Mouse (Mus musculus) thymus, postnatal 0 days (tissue): ENCODE measurements around the gene Usp39. TPM values are rescaled to one million over a fixed set of nuclear protein-coding genes. Genes with fewer than 3 reads are reported as not detected.

ENCODE experiments used
- DNase-seq: peaks from one replicate; pipeline ENCODE4 v3.0.0-alpha.2; 2015; ENCODE audit warnings: low spot score
- polyA plus RNA-seq: library from polyadenylated mRNA; unstranded; fragments of >200 nt; fragmentation: Nextera tagmentation; extraction: Ambion mirVana; gene quantifications from 2 replicates; pipeline ENCODE4 v1.2.1, GENCODE M21; 2015

The Usp39 gene
- polyA plus RNA-seq, 1 experiment from 2014 or later, result 51.1 TPM

- no peak for DNase-seq
Measured at GRCm38 (mm10) chr6:72352636-72353405, 7.8 kb upstream of the Usp39 start.

- no peak for DNase-seq
Measured at GRCm38 (mm10) chr6:72350214-72350613, 5.2 kb upstream of the Usp39 start.

- DNase-seq, result no peak
Measured at GRCm38 (mm10) chr6:72348411-72348810, 3.4 kb upstream of the Usp39 start.

- peak; percentile 76 for DNase-seq
Measured at GRCm38 (mm10) chr6:72347166-72347941, 2.4 kb upstream of the Usp39 start, which contains the start of gene 0610030E20Rik. Gene 0610030E20Rik (plus strand): TSS chr6:72347317.

GRCm38 (mm10) chr6:72346261-72346660, 1.3 kb upstream of the Usp39 start:
- no peak for DNase-seq

GRCm38 (mm10) chr6:72345633-72346032, 649 bp upstream of the Usp39 start:
- DNase-seq, result no peak

- DNase-seq, result no peak
Measured at GRCm38 (mm10) chr6:72344396-72345073, 449 bp downstream of the Usp39 start.

- DNase-seq, result no peak
Measured at GRCm38 (mm10) chr6:72340481-72340880, 4.5 kb downstream of the Usp39 start.

- DNase-seq, result no peak
Measured at GRCm38 (mm10) chr6:72333111-72333510, 11.9 kb downstream of the Usp39 start.

GRCm38 (mm10) chr6:72330133-72330532, 14.9 kb downstream of the Usp39 start:
- no peak for DNase-seq

GRCm38 (mm10) chr6:72329019-72329418, 16.0 kb downstream of the Usp39 start:
- DNase-seq, result no peak

GRCm38 (mm10) chr6:72326274-72326673, 18.7 kb downstream of the Usp39 start:
- DNase-seq, result peak; percentile 26

- no peak for DNase-seq
Measured at GRCm38 (mm10) chr6:72323786-72324508, 21.0 kb downstream of the Usp39 start.

- no peak for DNase-seq
Measured at GRCm38 (mm10) chr6:72322936-72323335, 22.0 kb downstream of the Usp39 start.

GRCm38 (mm10) chr6:72319019-72319418, 26.0 kb downstream of the Usp39 start:
- peak; percentile 37 for DNase-seq

- DNase-seq, result no peak
Measured at GRCm38 (mm10) chr6:72318440-72318839, 26.5 kb downstream of the Usp39 start.

GRCm38 (mm10) chr6:72316044-72316443, 28.9 kb downstream of the Usp39 start:
- no peak for DNase-seq

- no peak for DNase-seq
Measured at GRCm38 (mm10) chr6:72315384-72315783, 29.6 kb downstream of the Usp39 start.

- DNase-seq, result no peak
Measured at GRCm38 (mm10) chr6:72313124-72313867, 31.7 kb downstream of the Usp39 start.

- DNase-seq, result no peak
Measured at GRCm38 (mm10) chr6:72312198-72312597, 32.8 kb downstream of the Usp39 start.
